Mouse (Mus musculus) stomach, postnatal 0 days (tissue): Measurements from ENCODE around the gene Insrr.

ENCODE experiments used
- CTCF ChIP-seq: IDR thresholded peaks from 2 replicates; pipeline ENCODE4 v1.5.1; 2016; ENCODE audit warnings: antibody characterized with exemption, low read depth, mild to moderate bottlenecking, moderate library complexity
- EP300 ChIP-seq: optimal IDR thresholded peaks from 2 replicates; pipeline ENCODE3; 2016; ENCODE audit warnings: antibody characterized with exemption

- no peak for TF ChIP-seq EP300
- TF ChIP-seq CTCF: no peak
Observed at GRCm38 (mm10) chr3:87832109-87832859, 35.5 kb downstream of the Insrr start.
